Mouse (Mus musculus): ENCODE measurements around the gene Zscan29. TPM values are rescaled to one million over a fixed set of nuclear protein-coding genes. Genes with fewer than 3 reads are reported as not detected.
"Not testable (repeated sequence)": the region's sequence is repeated elsewhere in the genome, so short reads cannot be mapped to it uniquely, and the experiment has no call there.

Zscan29 gene
- total RNA-seq, 2 experiments from 2014 or later = 4.1 to 4.6 TPM

GRCm38 (mm10) chr2:121137371-121137770 lies 33.6 kb downstream of the Zscan29 start:
- no peak for DNase-seq (ENCODE audit: low spot score)

DNA sequence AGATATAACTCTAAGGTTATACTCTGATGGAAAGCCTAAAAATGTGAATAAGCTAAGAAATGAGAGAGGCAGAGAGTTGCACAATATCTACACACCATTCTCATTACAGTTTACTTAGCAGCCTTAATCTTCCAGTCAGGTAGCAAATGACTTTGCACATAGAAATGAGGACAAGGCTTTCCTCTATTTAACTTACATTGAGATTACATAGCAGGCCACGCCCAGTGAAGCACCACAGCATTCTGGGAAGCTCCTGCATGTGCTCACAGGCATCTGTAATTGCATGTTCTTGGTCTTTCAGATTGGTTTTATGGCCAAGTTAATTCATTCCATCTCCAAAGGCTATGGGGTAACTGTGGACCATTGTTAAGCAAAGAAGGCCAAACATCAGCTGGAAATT lies 38.1 kb downstream of the Zscan29 start:
- DNase-seq (ENCODE audit: low spot score) = no peak

DNA sequence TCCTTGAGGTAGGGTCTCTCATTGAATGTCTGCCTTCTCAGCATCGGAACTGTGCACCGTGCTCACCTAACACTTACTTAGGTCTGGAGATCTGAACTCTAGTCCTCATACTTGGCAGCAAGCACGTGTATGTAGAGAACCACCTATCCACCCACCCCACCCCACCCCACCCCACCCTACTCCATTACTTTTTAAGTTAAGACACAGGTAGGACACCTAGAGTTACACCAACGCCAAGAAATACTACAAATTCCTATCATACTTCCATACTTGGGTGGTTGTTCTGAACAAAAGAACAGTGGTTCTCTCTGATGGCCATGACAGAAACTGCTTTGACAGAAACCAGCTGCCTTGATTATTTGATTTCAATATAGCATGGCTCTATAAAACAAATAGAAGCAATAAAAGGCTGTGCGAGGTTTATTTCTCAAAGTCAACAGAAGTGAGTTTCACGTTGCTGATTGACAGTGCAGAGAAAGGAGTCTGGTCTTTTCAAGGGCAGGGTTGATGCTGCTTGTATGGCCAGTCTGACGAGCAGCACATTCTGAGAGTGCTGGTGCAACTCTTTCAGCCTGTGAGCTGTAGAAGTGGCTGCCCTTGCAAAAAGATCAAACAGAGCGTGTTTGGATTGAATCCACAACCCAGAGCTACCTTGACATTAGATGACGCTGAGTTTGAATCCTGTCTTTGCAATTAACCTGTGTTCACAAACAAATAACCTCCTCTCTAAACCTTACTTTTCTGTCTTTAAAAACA lies 41.9 kb downstream of the Zscan29 start:
- no peak for DNase-seq (ENCODE audit: low spot score)

GRCm38 (mm10) chr2:121127536-121127935 lies 43.4 kb downstream of the Zscan29 start:
- no peak for DNase-seq (ENCODE audit: low spot score)

DNA sequence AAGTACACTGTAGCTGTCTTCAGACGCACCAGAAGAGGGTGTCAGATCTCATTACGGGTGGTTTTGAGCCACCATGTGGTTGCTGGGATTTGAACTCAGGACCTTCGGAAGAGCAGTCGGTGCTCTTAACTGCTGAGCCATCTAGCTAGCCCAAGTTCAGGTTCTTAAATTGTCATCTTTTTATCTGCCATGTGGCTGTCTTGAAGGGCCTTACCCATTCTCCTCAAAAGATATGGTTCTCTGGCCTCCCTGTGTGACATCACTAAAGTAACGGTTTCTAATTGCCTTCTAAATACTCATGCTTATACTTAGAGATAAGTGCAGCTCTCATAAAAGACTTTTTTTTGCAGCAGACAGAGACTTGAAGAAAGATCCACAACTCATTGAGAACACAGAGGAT lies 44.6 kb downstream of the Zscan29 start:
- not testable (repeated sequence) for DNase-seq (ENCODE audit: low spot score)

DNA sequence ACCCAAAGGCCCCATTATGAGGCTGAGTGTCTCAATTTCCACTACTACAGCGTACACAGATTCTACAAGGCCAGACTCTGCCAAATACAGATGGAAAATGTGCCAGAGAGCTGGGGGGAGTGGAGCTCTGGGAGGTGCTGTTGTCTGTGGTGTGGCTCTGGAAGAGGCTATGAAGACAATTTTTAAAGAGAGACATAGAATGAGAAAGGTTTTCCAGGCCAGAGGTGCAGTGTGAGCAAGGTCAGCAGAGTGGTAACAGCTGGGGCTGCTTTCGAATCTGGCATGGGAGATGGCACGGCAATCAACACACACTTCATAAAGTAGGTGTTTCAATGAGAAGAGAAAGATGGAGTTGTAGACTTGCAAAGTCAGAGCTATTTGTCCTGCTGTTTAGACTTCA lies 51.7 kb downstream of the Zscan29 start:
- no peak for DNase-seq (ENCODE audit: low spot score)

GRCm38 (mm10) chr2:121115418-121115817 lies 55.5 kb downstream of the Zscan29 start:
- no peak for DNase-seq (ENCODE audit: low spot score)

DNA sequence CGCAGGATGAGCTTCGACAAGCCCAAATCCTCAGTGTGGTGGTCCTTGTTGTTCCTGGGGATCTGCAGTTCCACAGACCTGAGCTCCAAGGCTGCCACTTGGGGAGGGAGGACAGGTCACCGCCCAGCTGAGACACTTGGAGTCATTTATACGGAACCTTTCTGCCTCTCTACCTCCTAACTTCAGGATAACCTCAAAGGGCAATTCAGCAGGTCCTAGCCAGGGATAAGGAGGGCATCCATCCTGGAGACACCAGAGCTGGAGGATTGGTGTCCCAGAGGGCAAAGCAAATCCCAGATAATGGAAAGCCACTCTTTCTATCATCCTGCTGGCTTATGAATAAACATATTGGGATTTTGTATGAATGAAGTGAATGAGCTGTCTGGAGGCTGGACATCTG lies 61.2 kb downstream of the Zscan29 start, which contains the start of gene Tgm7:
Gene Tgm7 (minus strand): TSS at position 101 of the 400 bp plus-strand sequence.
- DNase-seq (ENCODE audit: low spot score) = no peak

Other genes with a start within 250 kb of the Zscan29 start
- gene Ubr1, start 200.4 kb downstream of the Zscan29 start, total RNA-seq (2021) = 10 to 100 TPM; 25.7 to 26.3 TPM
- 1 to 10 TPM; 3.0 to 4.2 TPM for gene Tmem62, start 194.1 kb downstream of the Zscan29 start, total RNA-seq (2021)
- gene Ccndbp1, start 162.7 kb downstream of the Zscan29 start, total RNA-seq (2021) = 10 to 100 TPM; 32.8 to 37.9 TPM
- gene Epb42, start 134.1 kb downstream of the Zscan29 start, total RNA-seq (2021) = not detected
- under 1 TPM; 0.14 to 0.33 TPM for gene Tgm5, start 85.3 kb downstream of the Zscan29 start, total RNA-seq (2021)
- gene Tgm7, start 61.3 kb downstream of the Zscan29 start, total RNA-seq (2021) = not detected
- gene Adal, start 30.7 kb downstream of the Zscan29 start, total RNA-seq (2021) = 10 to 100 TPM; 14.0 to 16.4 TPM
- 1 to 10 TPM; 3.1 to 3.3 TPM for gene Lcmt2, start 30.5 kb downstream of the Zscan29 start, total RNA-seq (2021)
- 10 to 100 TPM in 1 of 2 experiments, 1 to 10 TPM in 1; 9.0 to 15.3 TPM for gene Tubgcp4, start 471 bp downstream of the Zscan29 start, total RNA-seq (2021)
- 10 to 100 TPM; 17.3 to 22.7 TPM for gene Trp53bp1, start 100.3 kb upstream of the Zscan29 start, total RNA-seq (2021)
- 10 to 100 TPM in 1 of 2 experiments, 1 to 10 TPM in 1; 4.7 to 13.4 TPM for gene Map1a, start 118.5 kb upstream of the Zscan29 start, total RNA-seq (2021)
- 100 to 1,000 TPM; 107 to 127 TPM for gene Ppip5k1, start 184.3 kb upstream of the Zscan29 start, total RNA-seq (2021)
- not detected for gene Ckmt1, start 186.6 kb upstream of the Zscan29 start, total RNA-seq (2021)
- gene Strc, start 216.0 kb upstream of the Zscan29 start, total RNA-seq (2021) = under 1 TPM in 1 of 2 experiments, not detected in 1; 0.09 TPM
- 10 to 100 TPM; 28.3 to 39.1 TPM for gene Pdia3, start 242.7 kb upstream of the Zscan29 start, total RNA-seq (2021)
- 1 to 10 TPM; 1.7 to 1.8 TPM for gene Catsper2, start 242.7 kb upstream of the Zscan29 start, total RNA-seq (2021)